15 mouse cellular contexts compared by ENCODE assay signal in genomic region chr5:142724265-142724664, GRCm38 (mm10). TPM values are rescaled to one million over a fixed set of nuclear protein-coding genes. Genes with fewer than 3 reads are reported as not detected.
A peak's percentile ranks its signal among the peaks of the same experiment; 100 is the strongest.
DNase-seq lines count a peak whose midpoint lies in the region; ATAC-seq and TF ChIP-seq lines count a peak whose summit lies in the region.
"Had no signal": no experiment of that assay in that cellular context is flagged by ENCODE, and none has a peak within 500 bp of the region (broad histone marks: within the 10 kb centered on the region; RNA-seq: fewer than 3 reads in every experiment).

No protein-coding gene starts in this region.

- H3K36me3 ChIP-seq in forebrain, embryonic 12.5 days (replicated peaks): peaks cover 72% of the 10 kb centered on the region
- peaks cover 72% of the 10 kb centered on the region for H3K36me3 ChIP-seq in forebrain, embryonic 10.5 days (replicated peaks)
- peaks cover 39% of the 10 kb centered on the region for H3K36me3 ChIP-seq in hindbrain, postnatal 0 days (ENCODE audit: insufficient read depth, low read length)
- peaks cover 30% of the 10 kb centered on the region for H3K36me3 ChIP-seq in hindbrain, embryonic 11.5 days (ENCODE audit: control insufficient read depth, insufficient read depth, low read length)

- H3K4me2 ChIP-seq in forebrain, embryonic 12.5 days: no peak overlapping the region
- no peak overlapping the region for H3K4me2 ChIP-seq in hindbrain, postnatal 0 days (ENCODE audit: low read depth, low read length)
- H3K4me2 ChIP-seq in hindbrain, embryonic 11.5 days (replicated peaks; ENCODE audit: low read depth, low read length): no peak overlapping the region
- H3K4me2 ChIP-seq: embryonic facial prominence, embryonic 15.5 days had no signal

- H3K27ac ChIP-seq in forebrain, embryonic 12.5 days: peak overlapping the region; percentile 31; the same call in 1 of the 2 replicates
- no peak overlapping the region for H3K27ac ChIP-seq in forebrain, embryonic 10.5 days
- H3K27ac ChIP-seq in hindbrain, postnatal 0 days: peak overlapping the region; percentile 1; the same call in 1 of the 2 replicates
- H3K27ac ChIP-seq in hindbrain, embryonic 11.5 days (ENCODE audit: low read depth, low read length): no peak overlapping the region
- H3K27ac ChIP-seq: embryonic facial prominence, embryonic 15.5 days; gastrocnemius, adult 2 months; heart, embryonic 13.5 days had no signal

- no peak for TF ChIP-seq CTCF in hindbrain, postnatal 0 days (IDR thresholded peaks at IDR 0.05; ENCODE audit: low read depth)

- H3K4me3 ChIP-seq in forebrain, embryonic 12.5 days (replicated peaks): no peak overlapping the region
- no peak overlapping the region for H3K4me3 ChIP-seq in forebrain, embryonic 10.5 days
- H3K4me3 ChIP-seq in hindbrain, postnatal 0 days (ENCODE audit: low read length): no peak overlapping the region
- no peak overlapping the region for H3K4me3 ChIP-seq in hindbrain, embryonic 11.5 days (ENCODE audit: low read depth, low read length)
- H3K4me3 ChIP-seq: embryonic facial prominence, embryonic 15.5 days; erythroblast, embryonic 14.5 days; hindbrain, embryonic 15.5 days had no signal

- WGBS in forebrain, embryonic 12.5 days: 93% methylated on average over 7 of the region's 7 CpGs
- 88% methylated on average over 7 of the region's 7 CpGs for WGBS in forebrain, embryonic 10.5 days
- 93% methylated on average over 7 of the region's 7 CpGs for WGBS in hindbrain, postnatal 0 days
- 93% methylated on average over 7 of the region's 7 CpGs for WGBS in hindbrain, embryonic 11.5 days

- DNase-seq in forebrain, embryonic 10.5 days (ENCODE audit: extremely low spot score, low spot score): no peak
- no peak for DNase-seq in hindbrain, postnatal 0 days (ENCODE audit: low spot score)
- DNase-seq in hindbrain, embryonic 11.5 days (ENCODE audit: low spot score): no peak
- peak; percentile 52 for DNase-seq in testis, postnatal 10 days (ENCODE audit: low spot score)
- no peak for DNase-seq in testis, postnatal 14 days (ENCODE audit: low spot score)
- DNase-seq in gastrocnemius, postnatal 25 days: no peak
- DNase-seq: cerebellum, adult 11-12 months; gastrocnemius, postnatal 36 days had no signal

- peaks cover 5% of the 10 kb centered on the region for H3K4me1 ChIP-seq in forebrain, embryonic 12.5 days
- peaks cover 13% of the 10 kb centered on the region for H3K4me1 ChIP-seq in forebrain, embryonic 10.5 days
- H3K4me1 ChIP-seq in hindbrain, postnatal 0 days (ENCODE audit: insufficient read depth, low read length): no peaks in the 10 kb centered on the region
- no peaks in the 10 kb centered on the region for H3K4me1 ChIP-seq in hindbrain, embryonic 11.5 days (replicated peaks; ENCODE audit: control insufficient read depth, insufficient read depth, low read length)
- H3K4me1 ChIP-seq: heart, embryonic 13.5 days had no signal

- H3K9me3 ChIP-seq in forebrain, embryonic 12.5 days: no peaks in the 10 kb centered on the region
- H3K9me3 ChIP-seq in forebrain, embryonic 10.5 days: peaks cover 14% of the 10 kb centered on the region
- no peaks in the 10 kb centered on the region for H3K9me3 ChIP-seq in hindbrain, postnatal 0 days (ENCODE audit: low read length)
- no peaks in the 10 kb centered on the region for H3K9me3 ChIP-seq in hindbrain, embryonic 11.5 days (ENCODE audit: control insufficient read depth, low read length)
- H3K9me3 ChIP-seq: embryonic facial prominence, embryonic 15.5 days; heart, embryonic 13.5 days; hindbrain, embryonic 15.5 days had no signal

- no peak overlapping the region for H3K9ac ChIP-seq in forebrain, embryonic 12.5 days
- no peak overlapping the region for H3K9ac ChIP-seq in hindbrain, postnatal 0 days (replicated peaks; ENCODE audit: low read length)
- H3K9ac ChIP-seq in hindbrain, embryonic 11.5 days (ENCODE audit: low read depth, low read length): no peak overlapping the region
- H3K9ac ChIP-seq: embryonic facial prominence, embryonic 15.5 days; heart, embryonic 13.5 days; hindbrain, embryonic 15.5 days had no signal

- ATAC-seq in forebrain, embryonic 12.5 days (ENCODE audit: low FRiP score): 0 out of 2 replicates have a peak, but pooled peaks have one; percentile 10
- no peak for ATAC-seq in hindbrain, postnatal 0 days
- ATAC-seq in hindbrain, embryonic 11.5 days (ENCODE audit: low FRiP score): no peak

- H3K27me3 ChIP-seq in forebrain, embryonic 12.5 days: no peaks in the 10 kb centered on the region
- H3K27me3 ChIP-seq in forebrain, embryonic 10.5 days (ENCODE audit: poor library complexity, severe bottlenecking): no peaks in the 10 kb centered on the region
- no peaks in the 10 kb centered on the region for H3K27me3 ChIP-seq in hindbrain, postnatal 0 days (ENCODE audit: insufficient read depth, low read length)
- H3K27me3 ChIP-seq in hindbrain, embryonic 11.5 days (ENCODE audit: control insufficient read depth, insufficient read depth, low read length): no peaks in the 10 kb centered on the region
- H3K27me3 ChIP-seq: embryonic facial prominence, embryonic 15.5 days; heart, embryonic 13.5 days; hindbrain, embryonic 15.5 days had no signal

RNA-seq across cellular contexts. Expression of gene Slc29a4, which starts 32.0 kb away (rescaled TPM):
- 43.4 and 44.9 TPM in 2 replicates for polyA plus RNA-seq in forebrain, embryonic 12.5 days (2016; fragmentation: Nextera tagmentation; extraction: Ambion mirVana)
- polyA plus RNA-seq in forebrain, embryonic 10.5 days (2016; fragmentation: Nextera tagmentation; extraction: Ambion mirVana): 19.8 and 21.4 TPM in 2 replicates
- total RNA-seq in hindbrain, postnatal 0 days (2014; rRNA removed): 77.1 and 80.1 TPM in 2 replicates
- polyA plus RNA-seq in hindbrain, postnatal 0 days (2015; fragmentation: Nextera tagmentation; extraction: Ambion mirVana): 61.4 and 67.1 TPM in 2 replicates
- polyA plus RNA-seq in hindbrain, embryonic 11.5 days (2014; fragmentation: Nextera tagmentation; extraction: Ambion mirVana): 24.1 and 24.7 TPM in 2 replicates
- total RNA-seq in gastrocnemius, postnatal 25 days (2021): under 1 TPM; 0.16 to 0.26 TPM
- total RNA-seq: gastrocnemius, adult 2 months; MEL had no signal
- polyA plus RNA-seq: erythroblast, embryonic 14.5 days had no signal

Comparison
In these comparisons a context has a peak if more than half of its experiments do, and no peak if none do; other contexts are left out.
1. H3K27ac ChIP-seq: peak in forebrain, embryonic 12.5 days (single experiment) and hindbrain, postnatal 0 days (single experiment); none in forebrain, embryonic 10.5 days (single experiment) and hindbrain, embryonic 11.5 days (single experiment).